Mouse (Mus musculus): ENCODE results near the gene Ccdc92b.

DNA sequence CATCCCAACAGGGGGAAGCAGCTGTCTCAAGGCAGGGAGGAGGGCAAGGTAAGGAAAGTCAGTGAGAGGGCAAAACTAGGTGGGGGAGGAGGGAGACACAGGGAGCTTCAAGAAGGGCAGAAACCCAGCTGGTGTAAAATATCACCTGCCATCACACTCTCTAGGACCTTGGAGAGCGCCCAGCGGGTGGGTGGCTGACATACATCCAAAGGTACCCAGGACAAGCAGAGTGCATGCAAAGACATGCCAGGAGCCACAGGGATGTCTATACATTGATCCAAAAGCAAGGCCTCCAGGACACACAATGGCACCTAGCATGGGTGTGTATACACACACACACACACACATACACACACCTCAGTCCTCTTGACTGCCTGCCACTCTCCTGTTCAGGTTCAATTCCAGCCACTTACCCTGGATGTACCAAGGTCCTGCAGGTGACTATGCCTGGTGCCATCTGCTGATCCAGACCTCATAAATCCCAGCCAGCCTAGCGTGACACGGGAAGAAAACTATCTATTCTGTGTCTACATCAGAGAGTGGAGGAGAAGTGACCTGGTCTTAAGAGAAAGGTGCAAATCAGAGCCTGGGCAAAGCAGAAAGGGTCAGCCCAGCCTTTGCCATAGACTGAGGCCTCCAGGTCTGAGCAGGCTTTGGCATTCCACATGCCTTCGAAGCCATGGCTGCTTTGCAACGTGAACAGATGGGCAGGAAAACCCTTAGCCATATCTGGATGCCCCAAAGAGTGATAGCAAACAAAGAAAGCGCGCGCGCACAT lies 34.3 kb upstream of the Ccdc92b start:
- TF ChIP-seq CTCF (IDR thresholded peaks at IDR 0.05), result no peak
- TF ChIP-seq EP300 (IDR thresholded peaks at IDR 0.05), result no peak

Data from lung, postnatal 0 days (tissue).